Mouse (Mus musculus) layer of hippocampus, postnatal 10 days (tissue): ENCODE measurements at regions not wholly inside any gene's neighbourhood (a gene's known extent, or its start where the extent isn't known, plus 50 kb on each side); places are given as distances from the start of the nearest gene placed in this dataset.
"Not testable (repeated sequence)": the region's sequence is repeated elsewhere in the genome, so short reads cannot be mapped to it uniquely, and the experiment has no call there.

Experiments used
- DNase-seq, 2 experiments: peaks; one replicate each; pipeline ENCODE4 v3.0.0; 2021; ENCODE audit warnings: low spot score in 2 of 2

DNA sequence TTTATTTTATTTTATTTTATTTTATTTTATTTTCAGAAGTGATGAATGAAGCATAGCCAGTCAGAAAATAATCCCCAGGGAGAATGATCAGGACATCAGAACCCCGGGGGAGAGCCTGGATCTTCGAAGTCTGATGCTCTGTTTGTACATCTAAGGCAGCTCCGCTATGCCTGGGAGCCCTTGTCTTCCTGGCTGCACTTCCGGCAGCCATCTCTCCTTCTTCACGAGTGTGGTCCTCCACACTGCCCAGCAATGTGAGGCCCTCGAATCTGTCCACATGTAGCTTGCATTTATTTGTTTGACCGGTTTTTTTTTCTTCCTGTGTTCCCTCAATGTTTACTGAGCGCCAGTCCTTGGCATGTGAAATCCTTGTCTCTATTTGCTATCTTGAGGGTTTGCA, 95.9 kb downstream of the Vcpkmt start:
- no peak for DNase-seq

DNA sequence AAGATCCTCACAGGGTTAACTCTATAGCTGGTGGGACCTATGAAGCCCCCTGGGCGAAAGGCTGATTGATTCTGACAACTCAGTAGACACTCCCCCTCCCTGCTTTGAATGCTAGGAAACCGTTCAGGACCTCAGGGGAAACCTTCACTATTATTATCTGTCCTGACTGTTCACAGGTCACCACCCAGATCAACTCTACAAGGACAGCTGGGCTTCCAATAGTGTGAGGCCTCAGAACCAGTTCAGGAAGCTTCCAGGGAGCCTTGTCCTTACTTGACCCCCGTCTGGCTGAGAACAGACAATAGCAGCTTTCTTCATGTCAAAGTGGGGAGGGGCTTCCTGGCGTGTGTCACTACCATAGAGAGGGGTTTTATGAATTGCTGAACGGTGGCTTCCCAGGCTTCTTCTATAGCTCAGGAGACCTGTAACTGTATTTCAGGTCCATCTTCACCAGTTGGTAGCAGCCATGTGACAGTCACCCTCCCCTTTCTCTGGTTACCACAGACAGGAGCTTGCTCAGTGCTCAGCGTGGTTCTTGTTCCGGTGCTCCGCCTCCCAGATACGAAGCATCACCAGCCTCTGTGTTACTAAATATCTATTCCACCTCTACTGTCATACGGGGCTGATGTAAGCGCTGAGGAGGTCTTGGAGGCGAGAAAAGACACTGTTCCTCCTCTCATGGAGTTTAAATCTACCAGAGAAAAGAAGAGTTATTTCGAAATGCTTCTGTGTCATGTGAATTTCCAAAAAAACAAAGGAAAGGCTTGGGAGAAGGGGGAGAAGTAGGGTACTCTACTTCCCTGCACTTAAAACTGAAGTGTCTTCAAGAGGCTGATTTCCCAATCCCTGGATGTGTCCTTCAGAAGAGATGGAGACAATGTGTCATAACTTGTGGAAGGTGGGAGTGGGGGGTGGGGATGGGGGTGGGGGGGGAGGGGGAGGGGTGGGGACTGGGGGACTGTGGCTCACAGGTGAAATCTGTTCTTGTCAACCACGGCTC, 96.9 kb downstream of the Vcpkmt start:
- no peak for DNase-seq

DNA sequence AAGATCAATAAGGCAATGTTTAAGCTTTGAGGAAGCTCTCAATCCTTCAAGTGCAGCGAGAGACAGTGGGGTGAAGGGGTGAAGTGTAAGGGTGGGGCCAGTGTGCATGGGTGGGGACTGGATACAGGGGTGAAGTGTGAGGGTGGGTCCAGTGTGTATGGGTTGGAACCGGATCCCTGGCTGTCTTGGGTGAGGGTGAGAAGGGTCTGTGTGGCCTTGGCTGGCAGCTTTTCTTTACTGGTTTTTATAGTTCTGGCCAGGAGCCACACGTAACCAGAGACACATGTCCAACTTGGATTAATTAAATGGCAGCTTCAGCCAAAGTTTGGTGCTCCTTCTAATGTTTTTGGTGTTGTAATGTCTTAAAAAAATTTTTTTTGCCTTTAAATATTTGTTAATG, 101.4 kb downstream of the Vcpkmt start:
- no peak for DNase-seq

DNA sequence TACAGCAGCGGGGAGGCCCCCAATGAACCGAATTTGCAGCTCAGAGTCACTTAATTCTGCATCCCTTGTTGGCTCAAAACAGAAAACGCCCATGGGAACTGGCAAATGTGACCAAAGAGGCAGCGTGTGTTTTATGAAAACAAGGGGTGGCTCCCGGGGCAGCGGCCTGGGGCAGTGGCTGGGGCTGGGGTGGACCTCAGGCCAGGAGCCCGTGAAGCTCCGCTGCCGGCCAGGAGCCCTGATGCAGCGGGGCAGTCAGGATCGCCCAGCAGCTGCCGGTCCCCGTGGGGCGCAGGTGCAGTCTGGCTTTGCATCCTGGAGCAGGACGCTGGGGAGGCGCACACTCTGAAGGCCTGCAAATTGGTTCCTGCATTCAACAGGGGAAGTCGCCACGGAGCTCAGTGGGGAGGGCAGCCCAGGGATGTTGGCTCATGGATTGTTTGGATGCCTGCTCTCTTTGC, 104.4 kb upstream of the Gm9887 start:
- DNase-seq, result no peak

DNA sequence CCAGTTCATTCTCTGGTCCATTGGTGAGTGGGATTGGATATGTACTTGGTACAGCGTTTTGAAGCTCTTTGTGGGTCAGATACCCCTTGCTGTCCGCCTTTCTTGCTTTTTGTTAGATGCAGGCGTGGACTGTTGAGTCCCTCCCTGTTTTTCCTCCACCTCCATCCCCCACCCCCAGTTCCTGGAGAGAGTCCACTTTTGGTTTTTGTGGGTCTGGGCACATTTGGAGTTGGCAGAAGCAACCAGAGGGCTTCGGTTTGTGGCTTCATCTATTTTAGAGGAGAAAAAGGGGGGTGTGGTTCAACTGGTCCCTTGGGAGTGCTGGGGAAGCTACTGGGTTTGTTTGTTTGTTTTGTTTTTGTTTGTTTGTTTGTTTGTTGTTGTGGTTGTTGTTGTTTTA, 103.9 kb upstream of the Gm9887 start:
- no peak for DNase-seq

DNA sequence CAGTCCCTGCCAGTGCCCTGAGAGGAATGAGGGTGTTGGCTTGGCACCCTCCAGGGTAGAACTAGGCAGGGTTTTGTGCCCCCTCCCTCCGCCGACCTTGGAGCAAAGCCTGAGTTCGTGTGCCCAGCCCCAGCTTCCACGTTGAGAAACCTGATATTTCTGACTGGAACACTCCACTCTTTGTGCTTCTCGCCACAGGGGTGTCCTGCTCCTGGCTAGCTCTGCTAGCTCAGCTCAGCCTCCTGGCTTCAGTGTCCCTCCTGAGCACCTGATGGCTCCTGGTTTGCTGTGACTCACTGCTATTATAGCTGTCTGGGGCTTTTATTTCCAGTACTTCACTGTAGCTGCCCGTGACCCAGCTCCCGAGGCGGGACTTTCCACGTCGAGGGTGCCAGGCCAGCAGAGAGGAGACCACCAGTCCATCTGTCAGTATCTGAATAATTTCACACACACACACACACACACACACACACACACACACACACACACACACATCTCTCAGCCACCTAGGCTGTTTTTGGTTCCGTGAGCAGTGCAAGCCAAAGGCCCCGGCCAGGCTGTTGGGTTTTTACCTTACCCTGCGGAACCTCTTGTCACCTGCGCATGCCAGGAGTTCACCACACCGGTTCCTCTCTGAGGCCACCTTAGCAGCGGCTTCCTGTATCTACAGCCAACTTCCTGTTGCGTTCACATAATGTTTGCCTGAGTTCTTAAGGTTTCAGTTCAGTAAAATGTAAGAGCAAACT, 102.8 kb upstream of the Gm9887 start:
- DNase-seq, result no peak

DNA sequence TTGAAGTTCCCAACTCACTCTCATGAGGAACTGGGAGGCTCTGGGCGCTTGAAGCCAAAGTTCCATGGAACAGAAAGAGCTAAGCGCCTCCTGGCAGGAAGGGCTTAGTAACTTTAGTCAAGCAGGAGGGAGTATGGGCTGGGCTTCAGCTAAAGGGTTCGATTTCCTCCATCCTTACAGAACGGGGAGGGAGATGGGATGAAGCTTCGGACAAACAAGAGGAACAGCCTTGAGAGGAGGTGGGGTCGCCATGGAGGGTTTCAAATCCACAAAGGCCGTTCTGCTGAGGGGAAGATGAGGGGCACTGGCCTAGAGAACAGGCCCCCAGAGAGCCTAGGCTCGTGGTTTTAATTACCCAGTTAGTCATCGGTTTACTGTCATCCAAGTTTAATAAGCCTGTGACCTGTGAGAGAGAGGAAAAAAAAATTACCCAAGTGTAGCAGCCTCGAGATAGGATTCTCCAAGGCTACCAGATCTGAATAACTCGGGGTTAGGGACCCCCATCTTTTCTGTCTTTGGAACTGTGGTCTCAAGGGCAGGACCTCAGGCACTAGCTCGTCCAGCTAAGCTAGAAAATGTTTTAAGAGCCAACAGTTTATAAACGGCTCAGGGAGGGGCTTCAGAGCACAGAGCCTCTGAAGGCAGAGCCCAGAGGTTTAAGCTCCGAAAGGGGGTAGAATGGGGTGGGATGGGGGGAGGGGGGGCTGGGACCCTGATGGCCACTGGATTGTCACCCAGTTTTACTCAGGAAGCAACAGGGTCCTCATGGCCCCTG, 102.1 kb upstream of the Gm9887 start:
- no peak for DNase-seq

DNA sequence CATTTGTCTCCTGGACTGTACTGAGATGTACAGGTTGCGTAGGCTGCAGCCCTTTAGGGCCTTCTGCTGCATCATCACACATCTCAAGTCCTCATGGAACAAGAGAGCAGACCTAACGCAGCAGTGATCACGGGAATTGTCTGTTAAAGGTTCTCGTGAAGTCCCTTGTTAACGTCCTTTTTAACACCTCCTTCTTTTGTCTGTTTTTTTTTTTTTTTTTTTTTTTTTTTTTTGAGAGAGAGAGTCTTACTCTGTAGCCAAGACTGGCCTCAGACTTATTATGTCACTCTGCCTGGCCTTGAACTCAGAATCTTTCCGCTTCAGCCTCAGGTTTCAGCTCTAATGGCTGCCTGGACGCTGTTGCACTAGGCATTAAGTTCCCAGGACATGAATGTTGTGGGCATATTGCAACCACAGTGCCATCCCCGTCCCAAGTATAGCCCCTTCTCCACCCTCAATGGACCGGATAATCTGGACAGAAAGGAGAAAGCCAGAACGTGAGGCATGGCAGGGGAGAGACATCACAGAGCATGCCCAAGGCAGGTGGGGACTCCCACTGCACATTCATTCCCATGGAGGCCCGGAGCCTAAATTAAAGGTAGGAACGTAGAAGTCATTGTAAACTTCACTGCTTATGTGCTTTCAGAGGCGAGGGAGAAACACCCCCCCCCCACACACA, 101.3 kb upstream of the Gm9887 start:
- DNase-seq, result no peak

DNA sequence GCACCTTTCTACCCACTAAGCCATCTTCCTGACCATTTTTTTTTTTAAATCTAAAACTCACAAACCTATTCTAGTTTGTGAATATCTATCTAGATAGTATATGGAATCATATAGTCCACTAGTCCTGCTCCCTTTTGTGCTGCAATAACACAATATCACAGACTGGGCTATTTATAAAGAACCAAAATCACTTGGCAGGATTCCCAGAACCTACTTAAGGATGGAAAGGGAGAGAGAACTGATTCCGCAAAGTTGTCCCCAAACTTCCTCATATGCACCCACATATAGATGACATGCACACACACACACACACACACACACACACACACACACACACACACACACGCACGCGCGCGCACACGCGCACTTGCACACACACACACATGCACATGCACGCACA, 100.7 kb upstream of the Gm9887 start:
- DNase-seq, result no peak

DNA sequence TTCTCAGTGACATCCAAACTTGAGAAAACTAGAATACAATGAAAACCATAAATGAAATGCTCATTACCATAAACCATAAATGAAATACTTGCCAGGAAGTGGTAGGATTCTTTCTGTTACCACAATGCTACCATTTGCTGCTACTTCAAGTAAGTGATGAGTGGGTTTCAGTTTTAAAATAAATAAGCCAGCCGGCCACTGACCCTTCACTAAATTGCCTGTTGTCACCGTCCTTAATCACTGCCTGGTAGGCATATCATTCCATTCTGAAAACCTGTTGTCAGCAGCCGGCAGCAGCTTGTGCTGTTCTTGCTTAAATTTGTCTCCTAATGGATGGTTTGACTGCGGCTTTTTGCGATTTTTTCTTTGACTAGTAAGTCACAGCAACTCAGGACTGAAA, 99.6 kb upstream of the Gm9887 start:
- DNase-seq, result no peak

DNA sequence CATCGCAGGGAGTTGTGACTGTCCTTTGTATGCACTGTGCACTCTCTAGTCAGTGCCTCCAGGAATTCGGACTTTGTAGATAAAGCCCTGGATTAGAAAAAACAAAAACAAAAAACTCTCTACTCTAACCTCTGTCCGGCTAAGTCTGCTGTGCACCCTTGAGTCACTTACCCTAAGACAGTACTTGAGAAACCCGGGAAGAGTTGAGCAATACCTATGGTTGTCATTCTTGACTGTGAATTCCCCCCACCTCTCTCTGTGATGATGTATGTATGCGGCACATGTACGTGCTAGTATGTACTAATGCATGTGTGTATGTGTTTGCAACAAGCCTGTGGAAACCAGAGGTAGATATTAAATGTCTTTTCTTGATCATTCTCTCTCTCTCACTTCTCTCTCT, 96.7 kb upstream of the Gm9887 start:
- no peak for DNase-seq

DNA sequence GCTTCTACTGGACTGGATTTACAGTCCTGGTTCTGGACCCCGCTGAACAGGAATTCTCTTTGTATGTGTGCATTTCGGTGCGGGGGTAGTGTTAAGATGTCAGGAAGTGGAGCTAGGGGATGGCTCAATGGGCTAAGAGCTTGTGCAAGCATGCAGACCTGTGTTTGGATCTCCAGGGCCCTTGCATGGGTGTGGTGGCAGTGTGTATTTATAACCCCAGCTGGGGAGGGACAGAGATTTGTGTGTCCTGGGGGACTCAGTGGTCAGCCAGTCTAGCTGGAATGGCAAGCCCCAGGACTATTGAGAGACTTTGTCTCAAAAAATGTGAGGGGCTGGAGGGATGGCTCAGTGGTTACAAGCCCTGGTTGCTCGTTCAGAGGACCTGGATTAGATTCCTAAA, 95.1 kb upstream of the Gm9887 start:
- DNase-seq, result no peak

DNA sequence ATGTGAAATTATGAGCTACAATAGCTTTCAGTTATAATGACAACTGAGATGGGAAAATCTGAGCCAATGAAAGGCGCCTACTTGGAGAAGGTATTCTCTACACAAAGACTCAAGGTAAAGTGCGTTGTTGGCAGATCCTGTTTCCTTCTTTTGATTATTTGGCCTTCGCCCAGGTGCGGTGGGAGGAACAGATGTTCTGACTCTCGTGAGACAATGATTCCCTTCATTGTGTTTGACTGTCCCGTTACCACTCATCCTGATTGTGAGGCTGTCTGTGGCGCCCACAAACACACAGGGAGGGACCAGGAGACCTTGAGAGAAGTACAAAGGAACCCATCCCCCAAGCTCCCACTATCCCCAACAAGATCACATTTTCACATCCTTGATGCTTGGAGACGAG, 92.6 kb upstream of the Gm9887 start:
- no peak for DNase-seq

DNA sequence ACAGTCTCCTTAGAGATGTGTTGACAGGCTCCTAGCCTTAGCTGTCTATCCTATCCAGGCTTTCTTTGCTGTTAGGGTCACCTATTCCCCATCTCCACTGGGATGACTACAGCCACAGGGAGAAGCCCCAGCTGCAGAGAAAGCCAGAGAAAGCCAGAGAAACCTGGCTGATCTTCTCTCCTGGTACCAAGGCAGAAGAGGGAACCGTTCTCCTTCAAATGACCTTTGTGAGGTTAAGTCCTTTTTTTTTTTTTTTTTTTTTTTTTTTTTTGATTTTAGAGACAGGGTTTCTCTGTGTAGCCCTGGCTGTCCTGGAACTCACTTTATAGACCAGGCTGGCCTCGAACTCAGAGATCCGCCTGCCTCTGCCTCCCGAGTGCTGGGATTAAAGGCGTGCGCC, 91.1 kb upstream of the Gm9887 start:
- not testable (repeated sequence) for DNase-seq

DNA sequence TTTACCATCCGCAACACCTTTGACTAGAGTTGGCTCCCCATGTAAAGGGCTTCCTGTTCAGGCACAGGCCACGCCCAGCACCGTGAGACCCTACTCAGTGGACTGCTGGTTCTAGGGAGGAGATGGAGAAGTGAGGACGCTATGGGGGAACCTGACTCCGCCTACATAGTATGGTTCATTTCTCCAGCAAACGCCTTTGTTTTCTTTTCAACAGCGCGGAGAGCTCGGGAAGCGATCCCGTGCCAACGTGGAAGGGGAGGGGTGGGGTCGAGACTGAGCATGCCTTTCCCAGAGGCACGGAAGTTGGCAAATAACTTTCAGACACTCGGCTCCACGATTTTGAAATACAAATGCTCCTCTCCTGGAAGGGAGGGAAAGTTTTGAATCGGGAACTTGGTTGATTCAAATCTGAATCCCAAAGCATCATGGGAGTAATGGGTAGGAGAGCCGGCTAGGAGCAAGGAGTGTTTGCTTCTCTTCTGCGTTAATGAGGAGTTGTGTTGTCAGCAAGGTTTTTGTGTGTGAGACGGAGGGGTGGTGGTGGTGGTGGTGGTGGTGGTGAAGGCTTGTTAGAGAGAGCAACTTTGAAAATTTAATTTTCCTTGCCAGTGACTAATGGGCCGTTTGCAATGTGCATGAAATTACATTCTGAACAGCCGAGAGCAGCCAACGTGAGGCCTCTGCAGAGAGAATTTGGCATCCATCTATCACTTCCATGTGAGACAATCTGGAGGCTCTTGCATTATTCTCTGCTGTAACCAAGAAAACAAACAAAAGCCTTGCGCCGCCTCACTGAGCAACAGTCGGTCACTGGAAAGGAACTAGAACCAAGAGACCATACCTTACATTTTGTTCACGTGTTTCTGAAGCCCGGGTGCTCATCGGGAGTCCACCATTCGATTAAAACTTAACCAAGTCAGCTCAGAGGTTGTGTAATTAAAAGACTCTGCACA, 89.9 kb upstream of the Gm9887 start:
- DNase-seq, result peak in 1 of 2 experiments; percentile 25

DNA sequence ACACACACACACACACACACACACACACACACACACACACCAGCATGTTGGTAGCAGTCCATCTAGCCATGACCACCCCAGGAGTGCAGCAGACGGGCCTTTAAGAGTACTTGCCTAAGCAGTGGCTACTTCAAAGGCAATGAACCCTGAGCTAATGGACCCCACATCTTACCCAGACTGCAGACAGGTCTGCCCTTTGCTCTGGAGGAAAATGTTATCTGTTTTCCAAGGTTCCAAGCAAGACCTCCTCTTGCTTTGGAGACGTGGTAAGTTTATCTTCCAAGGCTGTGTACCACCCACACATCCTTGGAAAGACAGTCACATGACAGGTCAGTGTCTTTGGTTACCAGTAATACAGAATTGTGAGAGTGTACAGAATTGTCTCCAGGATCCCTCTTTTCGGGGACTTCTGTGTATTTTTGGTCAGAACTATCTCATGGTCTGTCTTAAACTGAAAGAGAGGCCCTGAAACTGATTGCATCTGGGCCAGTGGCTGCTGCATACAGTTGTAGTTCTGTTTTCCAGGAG, 88.4 kb upstream of the Gm9887 start:
- DNase-seq, result no peak

DNA sequence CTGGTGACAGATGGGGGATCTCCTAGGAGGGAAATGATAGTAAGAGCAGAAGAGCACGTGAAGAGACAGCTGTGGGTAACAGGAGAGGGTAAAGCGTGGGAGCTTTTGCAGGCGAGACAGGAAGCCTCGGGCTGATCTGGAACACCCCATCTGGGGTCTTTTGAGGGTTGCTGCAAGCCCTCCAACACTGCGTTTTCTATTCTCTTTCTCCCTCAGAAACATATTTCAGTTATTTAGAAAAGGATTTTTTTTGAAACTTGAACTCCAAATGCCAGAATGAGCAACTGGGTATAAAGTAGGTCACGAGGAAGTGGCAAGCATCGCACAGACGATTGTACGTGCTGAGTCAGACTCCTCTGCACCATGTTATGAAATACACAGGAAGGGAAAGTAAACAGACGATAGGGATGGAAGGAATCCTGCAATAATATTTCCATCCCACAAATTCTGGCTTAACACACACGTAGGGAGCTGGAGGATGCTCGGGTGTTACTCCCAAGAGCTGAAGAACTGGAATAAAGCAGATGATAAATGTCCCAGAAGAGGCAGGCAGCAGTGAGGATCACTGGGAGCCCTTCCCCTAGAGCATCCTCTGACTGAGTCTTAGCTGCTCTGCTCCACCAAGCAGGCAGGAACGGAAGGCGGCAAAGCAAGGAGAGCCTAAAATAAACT, 86.0 kb upstream of the Gm9887 start:
- no peak for DNase-seq

DNA sequence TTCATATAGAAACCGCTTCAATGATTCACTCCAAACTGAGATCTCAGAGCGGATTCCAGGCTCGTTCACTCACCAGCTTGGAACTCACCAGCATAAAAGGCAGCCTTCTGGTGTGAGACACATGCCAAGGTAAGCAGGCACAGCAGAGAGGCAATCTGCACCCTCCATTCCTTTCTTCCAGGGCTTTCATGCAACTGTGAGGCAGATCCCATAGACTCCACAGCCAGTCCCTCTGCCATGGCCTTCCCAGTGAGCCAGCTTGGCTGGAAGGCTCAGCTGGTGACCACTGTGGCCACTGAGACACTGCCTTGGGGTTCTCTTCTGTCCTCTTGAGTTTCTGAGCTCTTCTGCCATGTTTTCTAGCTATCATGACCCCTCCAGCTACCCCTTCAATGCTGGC, 84.5 kb upstream of the Gm9887 start:
- DNase-seq, result peak in 1 of 2 experiments; percentile 44

DNA sequence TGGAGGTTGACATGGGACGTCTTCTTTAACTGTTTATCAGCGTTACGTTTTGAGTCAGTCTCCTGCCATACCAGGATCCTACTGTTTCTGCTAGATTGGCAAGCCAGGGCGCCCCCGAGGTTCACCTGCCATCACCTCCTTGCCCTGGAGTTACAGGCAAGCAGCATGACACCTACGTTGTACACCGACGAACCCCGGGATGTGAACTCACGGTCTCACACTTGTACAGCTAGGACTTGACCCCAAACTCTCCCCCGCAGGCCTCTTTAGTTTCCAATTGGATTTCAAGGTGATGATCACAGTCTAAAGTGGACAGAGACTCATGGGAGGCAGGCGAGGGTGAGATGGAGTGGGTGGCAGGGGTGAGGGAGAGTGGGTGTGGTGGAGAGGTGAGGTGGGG, 83.9 kb upstream of the Gm9887 start:
- DNase-seq, result no peak
